ENCODE assay signal across 9 mouse cellular contexts in the genomic region with DNA sequence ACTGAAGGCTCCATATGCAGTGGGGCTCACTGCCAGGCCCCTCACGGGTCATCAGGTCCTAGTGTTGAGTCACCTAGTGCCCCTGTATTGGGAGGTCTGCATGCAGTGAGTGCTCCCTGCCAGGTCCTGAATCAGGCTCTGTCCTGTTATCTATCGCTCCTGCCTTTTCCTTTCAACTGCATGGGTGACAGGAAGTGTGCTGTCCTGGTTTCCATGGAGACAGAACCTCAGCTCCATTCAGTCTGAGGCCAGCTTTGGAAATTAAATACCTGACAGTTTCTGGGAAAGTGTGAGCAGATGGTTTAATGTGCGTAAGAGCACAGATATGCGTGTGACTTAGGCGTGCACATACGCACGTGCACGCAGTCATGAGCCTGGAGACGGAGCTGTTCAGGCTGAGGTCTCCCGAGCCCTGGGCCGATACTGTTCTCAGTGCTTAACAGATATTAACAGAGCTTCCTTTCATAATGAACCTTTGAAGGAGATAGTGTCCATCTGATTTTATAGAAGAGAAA. TPM values are rescaled to one million over a fixed set of nuclear protein-coding genes. Genes with fewer than 3 reads are reported as not detected.
A peak's percentile ranks its signal among the peaks of the same experiment; 100 is the strongest.
DNase-seq lines count a peak whose midpoint lies in the region; ATAC-seq and TF ChIP-seq lines count a peak whose summit lies in the region.
"Had no signal": no experiment of that assay in that cellular context is flagged by ENCODE, and none has a peak within 500 bp of the region (broad histone marks: within the 10 kb centered on the region; RNA-seq: fewer than 3 reads in every experiment).

No protein-coding gene starts in this region.

- H3K4me3 ChIP-seq in gastrocnemius, adult 2 months = no peak overlapping the region
- no peak overlapping the region for H3K4me3 ChIP-seq in neural tube, embryonic 13.5 days
- H3K4me3 ChIP-seq in hindbrain, embryonic 13.5 days = no peak overlapping the region
- H3K4me3 ChIP-seq in stomach, embryonic 14.5 days (ENCODE audit: low read depth, low read length) = no peak overlapping the region
- H3K4me3 ChIP-seq in liver, postnatal 0 days (ENCODE audit: low read depth, low read length) = no peak overlapping the region
- H3K4me3 ChIP-seq in liver, embryonic 11.5 days (ENCODE audit: low read depth, low read length) = no peak overlapping the region

- ATAC-seq in neural tube, embryonic 13.5 days (ENCODE audit: low read depth) = peak; percentile 59
- peak; percentile 77; the same call in 1 of the 2 replicates for ATAC-seq in hindbrain, embryonic 13.5 days (ENCODE audit: low FRiP score)
- ATAC-seq in stomach, embryonic 14.5 days (ENCODE audit: insufficient number of reproducible peaks, insufficient read depth, low FRiP score, low read depth) = peak; percentile 33; the same call in 1 of the 2 replicates
- no peak for ATAC-seq in liver, postnatal 0 days
- no peak for ATAC-seq in liver, embryonic 11.5 days (replicated peaks; ENCODE audit: low FRiP score)

- H3K4me2 ChIP-seq in neural tube, embryonic 13.5 days = no peak overlapping the region
- H3K4me2 ChIP-seq in hindbrain, embryonic 13.5 days = no peak overlapping the region
- no peak overlapping the region for H3K4me2 ChIP-seq in stomach, embryonic 14.5 days (replicated peaks; ENCODE audit: low read depth, low read length)
- H3K4me2 ChIP-seq in liver, postnatal 0 days (ENCODE audit: low read depth, low read length) = no peak overlapping the region
- H3K4me2 ChIP-seq in liver, embryonic 11.5 days = no peak overlapping the region

- DNase-seq in gastrocnemius, adult 2 months = no peak
- no peak for DNase-seq in gastrocnemius, adult 8-10 months (ENCODE audit: low spot score in 2 of 2)
- no peak for DNase-seq in neural tube, embryonic 10.5 days (ENCODE audit: extremely low spot score, low spot score)
- DNase-seq in liver, postnatal 0 days = no peak
- no peak for DNase-seq in liver, embryonic 11.5 days (ENCODE audit: low spot score)
- DNase-seq: cerebellum, adult 9-10 months had no signal

- H3K4me1 ChIP-seq in neural tube, embryonic 13.5 days (replicated peaks) = peaks cover 21% of the 10 kb centered on the region
- H3K4me1 ChIP-seq in hindbrain, embryonic 13.5 days (replicated peaks) = peaks cover 26% of the 10 kb centered on the region
- peaks cover 34% of the 10 kb centered on the region for H3K4me1 ChIP-seq in stomach, embryonic 14.5 days (ENCODE audit: control insufficient read depth, insufficient read depth, low read length)
- peaks cover 12% of the 10 kb centered on the region for H3K4me1 ChIP-seq in liver, postnatal 0 days (ENCODE audit: insufficient read depth)
- peaks cover 33% of the 10 kb centered on the region for H3K4me1 ChIP-seq in liver, embryonic 11.5 days (replicated peaks; ENCODE audit: control insufficient read depth, insufficient read depth, low read length)

- H3K9me3 ChIP-seq in neural tube, embryonic 13.5 days = no peaks in the 10 kb centered on the region
- no peaks in the 10 kb centered on the region for H3K9me3 ChIP-seq in hindbrain, embryonic 13.5 days
- H3K9me3 ChIP-seq in stomach, embryonic 14.5 days (ENCODE audit: control insufficient read depth, low read depth, low read length) = no peaks in the 10 kb centered on the region
- H3K9me3 ChIP-seq in liver, postnatal 0 days (ENCODE audit: low read length) = no peaks in the 10 kb centered on the region
- H3K9me3 ChIP-seq in liver, embryonic 11.5 days (ENCODE audit: control insufficient read depth, low read length) = no peaks in the 10 kb centered on the region

- no peak for TF ChIP-seq CTCF in gastrocnemius, adult 2 months (IDR thresholded peaks at IDR 0.05)
- no peak for TF ChIP-seq CTCF in liver, postnatal 0 days (IDR thresholded peaks at IDR 0.05; ENCODE audit: low read depth)

- H3K9ac ChIP-seq in neural tube, embryonic 13.5 days = 0 out of 2 replicates have a peak overlapping the region, but pooled peaks have one; percentile 32
- H3K9ac ChIP-seq in hindbrain, embryonic 13.5 days = no peak overlapping the region
- no peak overlapping the region for H3K9ac ChIP-seq in stomach, embryonic 14.5 days (replicated peaks; ENCODE audit: low read depth, low read length)
- no peak overlapping the region for H3K9ac ChIP-seq in liver, postnatal 0 days (replicated peaks)
- H3K9ac ChIP-seq in liver, embryonic 11.5 days (ENCODE audit: low read depth, low read length) = no peak overlapping the region

- H3K27ac ChIP-seq in gastrocnemius, adult 2 months = peak overlapping the region; percentile 81
- H3K27ac ChIP-seq in neural tube, embryonic 13.5 days (replicated peaks) = peak overlapping the region; percentile 43
- H3K27ac ChIP-seq in hindbrain, embryonic 13.5 days = peak overlapping the region; percentile 64; the same call in 1 of the 2 replicates
- no peak overlapping the region; the same call in 1 of the 2 replicates for H3K27ac ChIP-seq in stomach, embryonic 14.5 days (ENCODE audit: low read length)
- no peak overlapping the region for H3K27ac ChIP-seq in liver, postnatal 0 days (ENCODE audit: low read depth)
- H3K27ac ChIP-seq in liver, embryonic 11.5 days (ENCODE audit: low read depth, low read length) = no peak overlapping the region

- 47% methylated on average over 11 of the region's 11 CpGs for WGBS in neural tube, embryonic 13.5 days
- 38% methylated on average over 11 of the region's 11 CpGs for WGBS in hindbrain, embryonic 13.5 days
- WGBS in stomach, embryonic 14.5 days = 40% methylated on average over 11 of the region's 11 CpGs
- WGBS in liver, postnatal 0 days (ENCODE audit: insufficient replicate concordance) = 60% methylated on average over 11 of the region's 11 CpGs
- WGBS in liver, embryonic 11.5 days = 55% methylated on average over 11 of the region's 11 CpGs

- intact Hi-C loops in gastrocnemius, adult 2 months (cut with DNase I) = no loop called here

- no peaks in the 10 kb centered on the region for H3K36me3 ChIP-seq in neural tube, embryonic 13.5 days
- no peaks in the 10 kb centered on the region for H3K36me3 ChIP-seq in hindbrain, embryonic 13.5 days
- H3K36me3 ChIP-seq in stomach, embryonic 14.5 days (ENCODE audit: control insufficient read depth, insufficient read depth, low read length) = no peaks in the 10 kb centered on the region
- no peaks in the 10 kb centered on the region for H3K36me3 ChIP-seq in liver, postnatal 0 days (replicated peaks; ENCODE audit: insufficient read depth, low read length)
- H3K36me3 ChIP-seq in liver, embryonic 11.5 days (ENCODE audit: control insufficient read depth, insufficient read depth, low read length) = no peaks in the 10 kb centered on the region

- no peak for TF ChIP-seq EP300 in liver, postnatal 0 days (IDR thresholded peaks at IDR 0.05; ENCODE audit: low read depth)

- H3K27me3 ChIP-seq in neural tube, embryonic 13.5 days = no peaks in the 10 kb centered on the region
- H3K27me3 ChIP-seq in hindbrain, embryonic 13.5 days = no peaks in the 10 kb centered on the region; the same call in 1 of the 2 replicates
- no peaks in the 10 kb centered on the region for H3K27me3 ChIP-seq in stomach, embryonic 14.5 days (ENCODE audit: control insufficient read depth, insufficient read depth, low read length)
- no peaks in the 10 kb centered on the region for H3K27me3 ChIP-seq in liver, postnatal 0 days (ENCODE audit: insufficient read depth, low read length)
- no peaks in the 10 kb centered on the region for H3K27me3 ChIP-seq in liver, embryonic 11.5 days (replicated peaks; ENCODE audit: control insufficient read depth, insufficient read depth, low read length)

RNA-seq across cellular contexts. Expression of a gene that starts 49.3 kb away (rescaled TPM):
- 10 to 100 TPM; 11.5 to 13.6 TPM for total RNA-seq in gastrocnemius, adult 2 months (2021)
- total RNA-seq in gastrocnemius, adult 8-10 months (2022) = 10 to 100 TPM in 2 of 4 experiments, 1 to 10 TPM in 2; 5.7 to 16.2 (median 12.4) TPM
- 105 and 120 TPM in 2 replicates for polyA plus RNA-seq in neural tube, embryonic 13.5 days (2015; fragmentation: Nextera tagmentation; extraction: Ambion mirVana)
- polyA plus RNA-seq in hindbrain, embryonic 13.5 days (2015; fragmentation: Nextera tagmentation; extraction: Ambion mirVana) = 117 and 118 TPM in 2 replicates
- polyA plus RNA-seq in stomach, embryonic 14.5 days (2014; fragmentation: Nextera tagmentation; extraction: Ambion mirVana) = 106 and 109 TPM in 2 replicates
- polyA plus RNA-seq in liver, postnatal 0 days (2015; fragmentation: Nextera tagmentation; extraction: Ambion mirVana) = 30.8 and 34.5 TPM in 2 replicates
- polyA plus RNA-seq in liver, embryonic 11.5 days (2014; fragmentation: Nextera tagmentation; extraction: Ambion mirVana) = 111 and 117 TPM in 2 replicates

Comparison
In these comparisons a context has a peak if more than half of its experiments do, and no peak if none do; other contexts are left out.
1. H3K27ac ChIP-seq: peak in gastrocnemius, adult 2 months (single experiment), neural tube, embryonic 13.5 days (single experiment) and hindbrain, embryonic 13.5 days (single experiment); none in stomach, embryonic 14.5 days (single experiment), liver, postnatal 0 days (single experiment) and liver, embryonic 11.5 days (single experiment).
2. ATAC-seq: peak in neural tube, embryonic 13.5 days (single experiment), hindbrain, embryonic 13.5 days (single experiment) and stomach, embryonic 14.5 days (single experiment); none in liver, postnatal 0 days (single experiment) and liver, embryonic 11.5 days (single experiment).